Mouse (Mus musculus) layer of hippocampus, postnatal 36 days (tissue): ENCODE results near the gene Babam2. TPM values are rescaled to one million over a fixed set of nuclear protein-coding genes. Genes with fewer than 3 reads are reported as not detected.

Experiments used
- DNase-seq, 2 experiments: peaks; one replicate each; pipeline ENCODE4 v3.0.0; 2022
- total RNA-seq, 2 experiments: library from RNA; stranded (reverse); gene quantifications; 2 replicates each; pipeline ENCODE4 v1.2.3; 2021

The Babam2 gene
- total RNA-seq, 2 experiments from 2014 or later, result 38.2 to 50.1 TPM

- no peak for DNase-seq
These were observed 356.0 kb downstream of the Babam2 start for GRCm38 (mm10) chr5:32053476-32053875.

- no peak for DNase-seq
These were observed 358.2 kb downstream of the Babam2 start for GRCm38 (mm10) chr5:32055676-32056075.

- no peak for DNase-seq
These were observed 358.6 kb downstream of the Babam2 start for GRCm38 (mm10) chr5:32056126-32056525.

- DNase-seq, result no peak
These were observed 361.2 kb downstream of the Babam2 start for GRCm38 (mm10) chr5:32058481-32059253.

- no peak for DNase-seq
These were observed 361.8 kb downstream of the Babam2 start for GRCm38 (mm10) chr5:32059254-32059796.

GRCm38 (mm10) chr5:32060485-32060884 is 363.0 kb downstream of the Babam2 start:
- DNase-seq, result no peak

- no peak for DNase-seq
These were observed 364.4 kb downstream of the Babam2 start for GRCm38 (mm10) chr5:32061854-32062253.

- no peak for DNase-seq
These were observed 367.0 kb downstream of the Babam2 start for GRCm38 (mm10) chr5:32064341-32065105.

GRCm38 (mm10) chr5:32066015-32066734 is 368.7 kb downstream of the Babam2 start:
- DNase-seq, result no peak

GRCm38 (mm10) chr5:32066839-32067238 is 369.4 kb downstream of the Babam2 start:
- DNase-seq, result no peak

GRCm38 (mm10) chr5:32068616-32069015 is 371.1 kb downstream of the Babam2 start:
- DNase-seq, result no peak

- DNase-seq, result no peak
These were observed 371.6 kb downstream of the Babam2 start for GRCm38 (mm10) chr5:32069096-32069495.

GRCm38 (mm10) chr5:32069566-32070169 is 372.2 kb downstream of the Babam2 start:
- no peak for DNase-seq

GRCm38 (mm10) chr5:32070781-32071180 is 373.3 kb downstream of the Babam2 start:
- DNase-seq, result no peak

- no peak for DNase-seq
These were observed 373.8 kb downstream of the Babam2 start for GRCm38 (mm10) chr5:32071314-32071713.

GRCm38 (mm10) chr5:32071824-32072223 is 374.3 kb downstream of the Babam2 start:
- no peak for DNase-seq

GRCm38 (mm10) chr5:32072877-32073276 is 375.4 kb downstream of the Babam2 start:
- DNase-seq, result no peak

- no peak for DNase-seq
These were observed 376.6 kb downstream of the Babam2 start for GRCm38 (mm10) chr5:32074053-32074452.

GRCm38 (mm10) chr5:32077139-32077538 is 379.7 kb downstream of the Babam2 start:
- DNase-seq, result no peak

GRCm38 (mm10) chr5:32078986-32079385 is 381.5 kb downstream of the Babam2 start:
- DNase-seq, result no peak

- DNase-seq, result no peak
These were observed 383.2 kb downstream of the Babam2 start for GRCm38 (mm10) chr5:32080490-32081219.

GRCm38 (mm10) chr5:32084401-32084804 is 386.9 kb downstream of the Babam2 start:
- DNase-seq, result no peak
